Mouse (Mus musculus) E14TG2a.4 (cell line): ENCODE measurements around the gene Tmie.

ENCODE experiments used
- H3K27me3 ChIP-seq: 2 replicates; pipeline ENCODE4 v1.6.1; 2014; ENCODE audit warnings: low read length, control low read depth; ENCODE audit not compliant: insufficient read depth
- H3K36me3 ChIP-seq: 2 replicates; pipeline ENCODE4 v1.6.1; 2014; ENCODE audit warnings: low read length, control low read depth; ENCODE audit not compliant: insufficient read depth
- H3K4me1 ChIP-seq: replicated peaks from 2 replicates; pipeline ENCODE4 v1.6.1; 2014; ENCODE audit warnings: low read depth, low read length, control low read depth
- H3K4me3 ChIP-seq: replicated peaks from 2 replicates; pipeline ENCODE4 v1.5.1; 2014; ENCODE audit warnings: mild to moderate bottlenecking, low read length
- H3K9me3 ChIP-seq: 2 replicates; pipeline ENCODE4 v1.6.1; 2014; ENCODE audit warnings: low read length, control low read depth
- CTCF ChIP-seq: conservative IDR thresholded peaks from 2 replicates; pipeline ENCODE4 v1.5.1; 2014; ENCODE audit warnings: low read length
- NANOG ChIP-seq: IDR thresholded peaks from 2 replicates; pipeline ENCODE4 v1.6.1; 2014; ENCODE audit warnings: borderline replicate concordance, low read length, mixed read lengths
- POU5F1 ChIP-seq: IDR thresholded peaks from 2 replicates; pipeline ENCODE4 v1.6.1; 2014; ENCODE audit warnings: low read length, borderline replicate concordance

Tmie gene

DNA sequence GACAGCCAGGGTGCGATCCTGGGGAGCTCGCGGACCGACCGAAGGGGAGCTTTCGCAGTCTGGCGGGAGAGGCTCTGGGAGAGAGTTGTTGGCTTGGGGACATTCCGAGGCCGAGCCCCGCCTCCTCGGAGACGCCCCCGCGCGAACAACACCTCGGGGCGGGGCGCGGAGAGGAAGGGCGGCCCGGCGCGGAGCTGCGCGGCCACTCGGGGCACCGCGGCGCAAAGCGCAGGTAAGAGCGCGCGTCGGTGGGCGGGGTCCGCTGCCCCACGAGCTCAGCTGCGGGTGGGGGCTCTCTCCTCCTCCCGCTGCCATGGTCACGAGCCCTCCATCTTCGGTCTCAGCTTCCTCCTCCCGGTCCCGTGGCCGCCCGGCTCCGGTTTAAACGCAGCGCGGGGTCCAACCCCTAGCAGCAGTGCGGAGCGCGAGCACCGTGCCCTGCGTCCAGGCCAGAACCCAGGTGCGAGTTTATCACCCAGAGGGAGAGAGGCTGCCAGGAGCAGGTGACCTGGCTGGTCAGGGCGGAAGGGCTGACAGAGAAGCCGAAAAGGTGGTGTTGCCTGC lies at the start of gene Tmie:
Gene Tmie (minus strand): TSS at position 116 of the 564 bp plus-strand sequence.
- Histone ChIP-seq H3K4me1 (peaks cover 46% of the 10 kb centered on the region), H3K9me3 (no peaks in the 10 kb centered on the region), H3K36me3 (peaks cover 18% of the 10 kb centered on the region), H3K4me3 (peak within 1 kb of the TSS; percentile 86), H3K27me3 (peaks cover 45% of the 10 kb centered on the region)
- no peak for TF ChIP-seq POU5F1
- TF ChIP-seq CTCF, result no peak
- no peak for TF ChIP-seq NANOG

DNA sequence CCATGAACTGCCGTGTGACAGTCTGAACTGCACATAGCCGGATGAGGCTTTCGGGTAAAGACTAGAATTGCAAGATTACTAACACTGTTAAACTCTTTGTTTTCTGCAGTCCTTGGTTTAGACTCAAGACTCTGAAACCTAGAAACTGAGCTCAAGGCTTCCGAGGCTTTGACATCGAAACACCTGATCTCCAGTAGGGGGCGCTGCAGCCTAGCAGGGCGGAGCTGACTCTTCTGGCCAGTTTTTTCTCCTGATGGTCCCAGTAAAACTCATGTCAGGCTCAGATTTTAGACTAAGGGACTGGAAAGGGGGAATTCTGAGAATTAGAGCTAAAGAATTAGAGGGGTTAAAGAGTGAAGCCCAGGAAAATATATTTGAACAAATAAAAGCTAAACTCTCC lies 42.8 kb upstream of the Tmie start:
- Histone ChIP-seq H3K9me3 (no peaks in the 10 kb centered on the region), H3K4me1 (peaks cover 16% of the 10 kb centered on the region), H3K36me3 (no peaks in the 10 kb centered on the region), H3K27me3 (no peaks in the 10 kb centered on the region), H3K4me3 (no peak overlapping the region)
- TF ChIP-seq CTCF (peak; percentile 88), NANOG (no peak)

DNA sequence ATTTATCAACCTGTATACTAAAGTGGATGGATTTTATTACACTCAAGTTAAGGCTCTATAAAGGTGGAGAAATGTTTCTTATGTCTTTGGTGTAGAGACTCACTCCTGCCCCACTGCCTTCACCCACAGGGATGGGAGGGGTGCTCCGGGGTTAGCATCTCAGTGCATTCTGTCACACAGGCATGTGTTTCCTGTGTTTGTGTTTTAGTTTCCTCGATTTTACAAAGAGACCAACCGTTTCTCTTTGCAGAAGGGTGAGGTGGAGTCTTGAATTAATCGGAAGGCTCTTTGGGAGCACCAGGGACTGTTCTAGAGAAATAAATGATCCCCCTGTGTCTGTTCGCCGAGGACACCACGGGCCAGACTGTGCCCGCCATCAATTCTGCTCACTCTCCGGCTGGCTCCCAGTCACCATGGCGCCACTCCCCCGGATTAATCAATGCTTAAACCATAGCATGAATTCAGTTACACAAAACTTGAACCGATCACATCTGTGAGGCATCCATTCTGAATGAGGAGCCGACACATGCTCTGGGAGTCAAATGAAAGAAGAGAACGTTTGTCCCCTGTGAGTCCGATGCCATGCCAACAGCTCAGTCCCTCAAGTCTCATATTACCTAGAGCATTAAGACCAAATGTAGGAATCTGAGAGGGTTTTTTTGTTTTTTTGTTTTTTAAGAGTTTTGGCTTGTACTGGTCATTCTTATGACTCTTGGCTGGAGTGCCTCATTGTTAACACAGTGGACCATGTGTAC lies 40.9 kb upstream of the Tmie start:
- no peak for TF ChIP-seq POU5F1
- TF ChIP-seq NANOG, result no peak
- TF ChIP-seq CTCF, result no peak
- Histone ChIP-seq H3K27me3 (peaks cover 6% of the 10 kb centered on the region; the same call in 1 of the 2 replicates), H3K36me3 (no peaks in the 10 kb centered on the region), H3K9me3 (no peaks in the 10 kb centered on the region), H3K4me3 (no peak overlapping the region), H3K4me1 (peaks cover 18% of the 10 kb centered on the region)

DNA sequence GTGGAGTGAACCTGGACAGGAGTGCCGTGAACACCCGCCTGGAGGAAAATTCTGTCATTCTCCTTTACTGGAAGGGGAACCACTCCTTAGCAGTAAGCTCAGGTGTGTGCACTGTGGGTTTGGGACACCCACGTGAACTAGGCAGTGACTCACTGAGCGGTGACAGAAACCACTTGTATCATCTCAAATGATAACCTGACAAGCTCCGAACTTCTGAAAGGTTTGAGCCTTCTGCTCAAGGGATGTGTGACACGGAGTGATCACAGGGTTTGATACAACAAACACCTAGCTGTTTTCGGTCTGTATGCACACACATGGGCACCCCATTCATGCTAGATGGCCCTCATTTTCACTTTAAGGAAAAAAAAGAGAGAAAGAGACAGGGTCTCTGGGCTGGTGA lies 36.9 kb upstream of the Tmie start, which contains the start of gene Fam240a:
Gene Fam240a (minus strand): TSS at position 76 of the 400 bp plus-strand sequence.
- Histone ChIP-seq H3K27me3 (peaks cover 16% of the 10 kb centered on the region), H3K9me3 (no peaks in the 10 kb centered on the region), H3K4me1 (peaks cover 27% of the 10 kb centered on the region), H3K4me3 (peak within 1 kb of the TSS; percentile 50), H3K36me3 (no peaks in the 10 kb centered on the region)
- TF ChIP-seq CTCF, result no peak
- TF ChIP-seq NANOG, result no peak
- TF ChIP-seq POU5F1, result no peak

DNA sequence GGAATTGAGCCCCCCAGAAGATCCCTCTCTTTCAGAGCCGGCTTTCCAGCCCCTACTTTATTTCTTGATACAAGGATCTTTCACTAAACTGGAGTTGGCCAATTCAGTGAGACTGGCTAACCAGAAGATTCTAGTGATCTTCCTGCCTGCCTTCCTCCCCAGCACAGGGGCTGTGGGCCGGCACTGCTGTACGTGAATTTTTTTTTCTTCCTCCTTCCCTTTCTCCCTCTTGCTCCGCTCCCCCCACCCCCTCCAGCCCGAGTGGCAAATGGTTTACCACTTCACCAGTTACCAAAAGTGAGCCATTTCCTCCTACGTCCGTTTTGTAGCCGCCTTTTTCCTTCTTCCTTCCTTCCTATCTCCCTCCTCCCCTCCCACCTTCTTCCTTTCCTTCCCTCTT lies 35.6 kb upstream of the Tmie start:
- no peaks in the 10 kb centered on the region for H3K36me3 ChIP-seq
- H3K4me3 ChIP-seq, result no peak overlapping the region
- H3K27me3 ChIP-seq, result peaks cover 16% of the 10 kb centered on the region
- no peaks in the 10 kb centered on the region for H3K9me3 ChIP-seq
- TF ChIP-seq NANOG (no peak), CTCF (no peak), POU5F1 (no peak)
- peaks cover 27% of the 10 kb centered on the region for H3K4me1 ChIP-seq

DNA sequence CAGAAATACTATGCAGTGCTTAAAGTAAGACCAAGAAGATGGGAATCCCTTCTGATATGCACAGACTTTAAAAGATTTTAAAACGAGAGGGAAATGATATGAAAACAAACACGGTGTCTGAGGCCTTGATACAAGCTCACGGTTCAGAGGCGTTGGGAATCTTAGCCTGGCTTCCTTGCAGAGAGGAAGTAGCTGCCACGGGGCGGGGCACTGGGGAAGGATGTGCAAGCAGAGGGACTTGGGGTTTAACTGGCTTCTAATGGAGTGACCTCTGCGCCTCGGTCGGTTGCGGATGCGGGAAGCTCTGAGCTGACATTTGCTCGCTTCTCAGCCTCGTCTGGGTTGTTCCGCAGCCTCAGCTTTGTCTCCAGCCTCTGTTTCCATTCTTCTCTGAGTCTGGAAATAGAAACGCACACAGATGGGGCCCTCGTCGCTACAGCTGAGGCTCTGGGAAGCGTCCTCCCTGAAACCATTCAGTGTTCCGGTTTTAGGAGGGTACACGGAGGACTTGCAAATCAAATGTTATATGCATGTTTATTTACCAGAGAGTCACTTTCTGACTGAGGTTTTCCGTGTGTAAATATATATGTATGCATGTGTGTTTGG lies 34.8 kb upstream of the Tmie start:
- Histone ChIP-seq H3K4me3 (peak overlapping the region; percentile 45), H3K36me3 (no peaks in the 10 kb centered on the region), H3K4me1 (peaks cover 27% of the 10 kb centered on the region), H3K27me3 (peaks cover 16% of the 10 kb centered on the region), H3K9me3 (no peaks in the 10 kb centered on the region)
- TF ChIP-seq NANOG, result no peak
- no peak for TF ChIP-seq CTCF

DNA sequence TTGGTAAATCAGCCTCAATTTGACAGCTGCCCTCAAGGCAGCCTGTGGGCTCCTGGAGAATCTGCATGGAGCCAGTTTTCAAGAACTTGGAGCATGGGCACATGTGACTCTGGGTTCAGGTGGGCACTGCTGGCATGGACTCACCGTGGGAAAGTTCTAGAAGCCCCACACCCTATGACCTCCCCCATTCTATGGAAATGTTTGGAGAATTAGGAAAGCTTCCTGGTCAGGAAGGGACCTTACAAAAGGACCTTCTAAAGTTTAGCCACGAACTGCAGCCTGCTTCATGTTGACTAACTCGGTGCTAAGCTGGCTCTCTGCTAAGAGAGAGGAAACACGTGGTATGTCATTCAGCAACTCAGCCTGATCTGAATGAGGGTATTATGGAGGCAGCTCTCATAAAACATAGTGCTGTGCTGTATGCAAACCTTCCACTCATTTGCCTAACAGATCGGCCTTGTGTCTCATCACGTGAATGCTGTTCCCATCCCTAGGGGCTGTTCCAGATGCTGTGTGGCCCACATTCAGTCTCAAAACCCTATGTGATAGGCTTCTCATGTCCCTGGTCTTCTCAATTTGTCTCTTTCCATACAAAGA lies 29.6 kb upstream of the Tmie start:
- no peak for TF ChIP-seq POU5F1
- TF ChIP-seq CTCF, result no peak
- TF ChIP-seq NANOG, result no peak
- H3K27me3 ChIP-seq, result 0 out of 2 replicates have a peak, but pooled peaks cover 2% of the 10 kb centered on the region
- peaks cover 25% of the 10 kb centered on the region for H3K9me3 ChIP-seq
- peaks cover 4% of the 10 kb centered on the region for H3K4me1 ChIP-seq
- H3K4me3 ChIP-seq, result no peak overlapping the region
- no peaks in the 10 kb centered on the region for H3K36me3 ChIP-seq

DNA sequence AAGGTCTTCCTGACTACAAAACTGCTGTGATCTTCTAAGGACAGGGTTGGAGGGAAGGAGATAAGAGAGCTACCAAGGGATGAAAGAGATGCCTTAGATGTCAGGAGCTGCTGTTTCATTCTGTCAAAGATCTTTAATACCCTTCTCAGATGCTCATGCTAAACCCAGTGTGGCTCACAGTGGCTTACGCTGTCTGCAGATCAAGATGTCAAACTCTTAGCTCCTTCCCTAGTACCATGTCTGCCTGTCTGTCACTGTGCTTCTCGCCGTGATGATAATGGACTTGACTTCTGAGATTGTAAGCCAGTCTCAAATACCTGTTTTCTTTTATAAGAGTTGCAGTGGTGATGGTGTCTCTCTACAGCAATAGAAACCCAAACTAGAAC lies 28.7 kb upstream of the Tmie start:
- H3K36me3 ChIP-seq, result no peaks in the 10 kb centered on the region
- no peak for TF ChIP-seq CTCF
- no peak for TF ChIP-seq POU5F1
- TF ChIP-seq NANOG, result no peak
- peaks cover 7% of the 10 kb centered on the region; the same call in 1 of the 2 replicates for H3K27me3 ChIP-seq

More for the DNA sequence above, 28.7 kb upstream of the Tmie start:
- Histone ChIP-seq H3K4me3 (no peak overlapping the region), H3K9me3 (peaks cover 25% of the 10 kb centered on the region), H3K4me1 (0 out of 2 replicates have a peak, but pooled peaks cover 3% of the 10 kb centered on the region)
